16 mouse cellular contexts compared by ENCODE assay signal in genomic region chr5:52088131-52088530, GRCm38 (mm10).
DNase-seq lines count a peak whose midpoint lies in the region.
"Had no signal": no experiment of that assay in that cellular context is flagged by ENCODE, and none has a peak within 500 bp of the region (broad histone marks: within the 10 kb centered on the region; RNA-seq: fewer than 3 reads in every experiment).

No protein-coding gene starts in this region.

- peak; percentile 55 for DNase-seq in heart, adult 11 months
- DNase-seq in heart, postnatal 4 days, result no peak
- peak; percentile 54 for DNase-seq in fat pad, adult 2 months (ENCODE audit: extremely low read depth, low read depth, low spot score)
- DNase-seq in retina, postnatal 7 days (ENCODE audit: low read depth, low spot score), result peak; percentile 30
- DNase-seq in adrenal gland, adult 8-10 months, result no peak
- DNase-seq: adrenal gland, postnatal 10 days; adrenal gland, postnatal 25 days; B cell, adult 2 months; cerebellum, adult 11 months; cerebellum, adult 18-20 months; cerebellum, adult 8-10 months; cerebellum, adult 9-11 months; cerebellum, postnatal 14 days; cerebellum, postnatal 36 days; embryo, embryonic 11 days; forebrain, postnatal 0 days had no signal

Comparison
In these comparisons a context has a peak if more than half of its experiments do, and no peak if none do; other contexts are left out.
1. DNase-seq: peak in heart, adult 11 months (single experiment), fat pad, adult 2 months (single experiment) and retina, postnatal 7 days (single experiment); none in heart, postnatal 4 days (single experiment) and adrenal gland, adult 8-10 months (single experiment).